Mouse (Mus musculus) stomach, embryonic 15.5 days (tissue): ENCODE data around the gene Bcor. TPM values are rescaled to one million over a fixed set of nuclear protein-coding genes. Genes with fewer than 3 reads are reported as not detected.
A peak's percentile ranks its signal among the peaks of the same experiment; 100 is the strongest.

ENCODE experiments used
- ATAC-seq: fragments of 200-750 bp; cut with Nextera tagmentation; 2 replicates; pipeline ENCODE4 v1.8.0; 2017; ENCODE audit warnings: low read depth, moderate number of reproducible peaks, moderate TSS enrichment; ENCODE audit not compliant: insufficient read depth, low FRiP score
- H3K27ac ChIP-seq: fragments of 300-500 bp; sonication (generic); 2 replicates; pipeline ENCODE4 v1.5.1; 2015; ENCODE audit warnings: mild to moderate bottlenecking, inconsistent platforms
- H3K27me3 ChIP-seq: fragments of 300-500 bp; sonication (generic); replicated peaks from 2 replicates; pipeline ENCODE4 v1.6.1; 2015; ENCODE audit warnings: inconsistent platforms
- H3K36me3 ChIP-seq: fragments of 300-500 bp; sonication (generic); 2 replicates; pipeline ENCODE4 v1.6.1; 2015; ENCODE audit warnings: inconsistent platforms
- H3K4me1 ChIP-seq: fragments of 300-500 bp; sonication (generic); 2 replicates; pipeline ENCODE4 v1.6.1; 2015; ENCODE audit warnings: inconsistent platforms
- H3K4me2 ChIP-seq: fragments of 300-500 bp; sonication (generic); 2 replicates; pipeline ENCODE4 v1.6.1; 2015; ENCODE audit warnings: mild to moderate bottlenecking, inconsistent platforms
- H3K4me3 ChIP-seq: fragments of 300-500 bp; sonication (generic); replicated peaks from 2 replicates; pipeline ENCODE4 v1.5.1; 2015; ENCODE audit warnings: inconsistent platforms
- H3K9ac ChIP-seq: fragments of 300-500 bp; sonication (generic); 2 replicates; pipeline ENCODE4 v1.6.1; 2015; ENCODE audit warnings: inconsistent platforms
- H3K9me3 ChIP-seq: fragments of 300-500 bp; sonication (generic); 2 replicates; pipeline ENCODE4 v1.6.1; 2016; ENCODE audit warnings: inconsistent platforms
- WGBS: fragments of 180-500 bp; shearing (Covaris S2); methylation state at CpG from one replicate; pipeline ENCODE4 v1.1.7; 2015; 5-methylcytosine and 5-hydroxymethylcytosine counted together
- polyA plus RNA-seq: library from polyadenylated mRNA; unstranded; fragments of >200 nt; fragmentation: Nextera tagmentation; extraction: Ambion mirVana; gene quantifications from 2 replicates; pipeline ENCODE4 v1.2.1, GENCODE M21; 2015

The Bcor gene
- polyA plus RNA-seq, 1 experiment from 2014 or later, result 14.0 TPM

DNA sequence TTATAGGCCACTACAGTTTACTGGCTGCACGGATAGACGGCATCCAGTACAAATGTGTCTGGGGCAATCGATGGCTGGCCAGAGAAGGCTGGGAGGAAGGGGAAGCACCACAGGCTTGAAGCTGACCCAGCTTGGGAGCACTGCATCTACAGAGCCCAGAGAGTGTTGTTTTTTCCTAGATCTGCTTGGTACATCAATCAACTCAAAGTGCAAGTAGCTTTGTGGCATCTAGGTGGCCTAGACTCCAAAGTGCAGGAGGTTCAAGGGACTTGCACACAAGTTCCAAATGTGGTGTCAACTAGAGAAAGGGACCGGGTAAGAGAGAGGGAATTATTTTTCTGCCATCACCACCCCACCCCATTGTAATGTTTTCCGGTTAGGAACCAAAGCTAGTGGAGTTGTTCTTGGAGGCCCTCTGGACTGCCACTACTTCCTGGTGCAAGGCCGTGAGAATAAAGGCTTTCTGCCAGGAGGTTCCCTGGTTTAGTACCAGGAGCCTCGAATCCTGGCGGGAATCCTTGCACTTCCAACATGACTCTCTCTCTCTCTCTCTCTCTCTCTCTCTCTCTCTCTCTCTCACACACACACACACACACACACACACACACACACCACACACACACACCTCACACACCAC, 27.5 kb downstream of the Bcor start:
- peaks cover 16% of the 10 kb centered on the region for H3K4me1 ChIP-seq

DNA sequence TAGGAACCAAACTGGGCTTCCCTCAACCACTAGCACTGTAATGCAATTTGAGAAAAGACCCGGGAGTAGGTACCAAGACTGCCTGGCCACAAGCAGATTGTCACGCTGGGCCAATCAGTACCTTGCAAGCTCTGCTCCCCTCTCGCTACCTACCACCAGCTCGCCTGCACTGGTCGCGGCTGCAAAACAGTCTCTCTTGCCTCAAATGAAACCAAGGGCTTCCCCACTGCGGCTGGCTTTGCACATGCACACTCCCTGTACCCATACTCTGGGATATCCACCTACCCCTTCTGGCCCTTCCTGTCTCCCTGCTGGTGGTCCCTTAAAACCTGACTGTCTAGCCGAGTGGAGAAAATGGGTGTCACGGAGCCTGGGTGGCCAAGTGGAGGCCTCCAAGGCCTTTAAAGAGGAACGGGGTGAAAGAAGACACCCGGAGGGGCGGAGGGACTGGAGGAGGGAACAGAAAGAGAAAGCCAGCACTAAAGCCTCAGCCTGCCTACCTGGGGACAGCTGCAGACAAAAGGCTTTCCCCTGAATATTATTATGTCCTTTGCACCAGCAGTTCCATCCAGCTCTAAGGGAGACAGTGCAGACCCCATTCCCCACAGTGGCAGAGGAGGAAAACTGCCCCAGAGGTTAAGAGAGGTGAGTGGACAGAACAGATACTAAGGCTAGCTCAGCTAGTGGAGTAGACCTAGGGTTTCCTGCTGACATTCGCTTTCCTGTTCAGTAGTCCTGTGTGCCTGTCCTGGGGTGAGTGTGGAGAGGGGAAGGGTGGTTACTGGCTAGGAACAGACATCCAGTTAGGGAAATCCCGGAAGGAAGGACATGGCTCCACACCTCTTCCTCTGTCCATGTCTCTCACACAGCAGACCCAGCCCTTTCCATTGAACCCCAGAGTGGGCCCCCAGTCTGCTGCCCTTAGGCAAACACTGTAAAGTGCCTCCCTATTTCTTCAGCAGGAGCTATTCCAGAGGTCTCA, 30.0 kb downstream of the Bcor start:
- Histone ChIP-seq H3K9ac (no peak overlapping the region), H3K4me3 (no peak overlapping the region), H3K27ac (no peak overlapping the region), H3K4me2 (no peak overlapping the region), H3K36me3 (no peaks in the 10 kb centered on the region), H3K4me1 (peaks cover 7% of the 10 kb centered on the region), H3K27me3 (peaks cover 49% of the 10 kb centered on the region), H3K9me3 (no peaks in the 10 kb centered on the region)
- WGBS, result 44% methylated on average over 14 of the region's 14 CpGs
- no peak for ATAC-seq

More for the DNA sequence above, 27.5 kb downstream of the Bcor start:
- H3K4me2 ChIP-seq, result peak overlapping the region; percentile 79; the same call in 1 of the 2 replicates
- H3K9me3 ChIP-seq, result no peaks in the 10 kb centered on the region
- H3K4me3 ChIP-seq, result no peak overlapping the region
- no peak overlapping the region for H3K9ac ChIP-seq
- peaks cover 55% of the 10 kb centered on the region for H3K27me3 ChIP-seq
- H3K36me3 ChIP-seq, result no peaks in the 10 kb centered on the region
- WGBS, result 31% methylated on average over 8 of the region's 8 CpGs
- no peak overlapping the region for H3K27ac ChIP-seq
- ATAC-seq, result no peak

DNA sequence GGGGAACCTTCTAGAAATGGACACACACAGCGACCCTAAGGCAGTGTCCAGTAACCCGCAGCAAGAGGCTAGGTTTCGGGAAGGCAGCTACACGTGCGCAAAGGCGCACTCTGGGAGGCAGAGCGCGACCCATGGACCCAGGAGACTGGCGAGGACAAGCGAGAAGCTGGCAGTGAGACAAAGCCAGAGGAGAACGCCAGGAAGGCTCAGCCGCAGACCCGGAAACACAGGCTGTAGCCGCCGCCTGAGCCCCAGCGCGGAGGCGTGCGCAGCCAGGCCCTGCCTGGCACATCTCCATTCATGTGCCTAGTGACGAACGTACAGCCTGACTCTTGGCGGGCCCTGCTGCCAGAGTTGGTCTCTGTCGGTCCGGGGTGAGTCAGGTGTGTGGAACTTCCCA, 30.9 kb downstream of the Bcor start:
- peaks cover 7% of the 10 kb centered on the region for H3K4me1 ChIP-seq
- no peak overlapping the region; the same call in 1 of the 2 replicates for H3K9ac ChIP-seq
- H3K27me3 ChIP-seq, result peaks cover 52% of the 10 kb centered on the region
- peak overlapping the region; percentile 79 for H3K27ac ChIP-seq
- no peaks in the 10 kb centered on the region for H3K36me3 ChIP-seq
- WGBS, result 28% methylated on average over 24 of the region's 24 CpGs
- no peaks in the 10 kb centered on the region for H3K9me3 ChIP-seq
- ATAC-seq, result no peak
- peak overlapping the region; percentile 60 for H3K4me2 ChIP-seq
- no peak overlapping the region for H3K4me3 ChIP-seq

DNA sequence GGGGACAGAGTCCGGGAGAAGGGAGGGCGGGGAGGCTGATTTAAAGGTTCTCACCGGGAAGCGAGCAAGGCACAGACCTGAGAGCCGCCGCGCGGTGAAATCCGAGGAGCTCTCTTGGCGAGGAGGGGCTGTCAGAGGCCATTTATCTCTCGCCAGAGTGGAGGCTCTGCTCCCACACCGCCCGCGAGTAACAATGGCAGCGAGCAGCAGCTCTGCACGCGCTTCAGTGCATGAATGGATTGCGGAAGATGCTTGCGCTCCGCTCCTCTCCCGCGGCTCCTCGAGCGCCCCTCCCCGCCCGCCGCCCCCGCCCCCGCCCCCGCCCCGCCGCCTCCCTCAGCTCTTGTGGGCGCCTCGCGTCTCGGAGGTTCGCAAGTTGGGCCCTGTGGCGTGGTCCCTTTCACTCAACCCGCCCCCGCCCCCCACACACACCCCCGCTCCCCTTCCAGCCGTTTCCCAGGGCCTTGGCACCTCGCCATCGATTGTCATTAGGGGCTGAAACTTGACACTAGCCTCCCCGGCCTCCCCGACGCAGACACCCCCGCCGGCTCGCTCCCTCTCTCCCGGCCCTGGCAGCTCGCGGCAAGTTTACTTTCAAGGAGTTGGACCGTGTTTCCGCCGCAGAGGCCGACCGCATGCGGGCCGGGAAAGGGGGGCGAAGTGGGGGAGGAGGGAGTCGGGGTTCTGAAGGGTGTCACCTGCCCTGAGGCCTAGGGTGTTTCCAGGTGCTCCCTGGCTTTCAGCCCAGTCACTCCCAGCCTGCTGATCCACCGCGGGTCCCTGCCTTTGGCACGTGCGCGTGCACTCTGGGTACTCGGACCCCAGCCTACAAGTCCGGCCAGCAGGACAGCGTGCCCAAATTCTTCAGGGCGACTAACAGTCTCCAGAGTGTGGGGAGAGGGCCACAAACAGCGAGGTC, 31.7 kb downstream of the Bcor start:
- no peaks in the 10 kb centered on the region for H3K36me3 ChIP-seq
- H3K9ac ChIP-seq, result peak overlapping the region; percentile 39; the same call in 1 of the 2 replicates
- WGBS, result 2% methylated on average over 53 of the region's 72 CpGs
- H3K4me2 ChIP-seq, result peak overlapping the region; percentile 60
- H3K27ac ChIP-seq, result peak overlapping the region; percentile 86
- H3K4me3 ChIP-seq, result peak overlapping the region; percentile 58
- H3K9me3 ChIP-seq, result no peaks in the 10 kb centered on the region
- peaks cover 50% of the 10 kb centered on the region for H3K27me3 ChIP-seq
- peaks cover 11% of the 10 kb centered on the region for H3K4me1 ChIP-seq
- peak; percentile 60 for ATAC-seq

DNA sequence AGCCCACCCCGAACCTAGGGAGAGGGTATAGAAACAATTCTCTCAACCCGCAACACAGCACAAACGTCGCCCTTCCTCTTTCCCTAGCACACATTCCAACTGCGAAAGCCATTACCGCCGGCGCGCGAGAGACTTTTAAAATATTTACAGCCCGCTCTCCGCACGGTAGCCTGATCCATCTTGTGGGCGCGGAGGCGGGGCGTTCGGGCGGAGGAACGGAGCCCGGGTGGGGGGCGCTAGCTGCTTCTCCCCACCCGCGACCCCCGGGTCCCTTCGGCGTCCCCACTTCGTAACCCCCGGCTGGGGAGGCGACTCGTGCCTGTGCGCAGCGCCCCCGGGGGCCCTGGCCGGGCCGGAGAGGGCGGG, 32.4 kb downstream of the Bcor start:
- Histone ChIP-seq H3K27ac (peak overlapping the region; percentile 86), H3K36me3 (no peaks in the 10 kb centered on the region), H3K9ac (peak overlapping the region; percentile 39; the same call in 1 of the 2 replicates), H3K4me1 (peaks cover 11% of the 10 kb centered on the region), H3K4me3 (peak overlapping the region; percentile 58), H3K9me3 (no peaks in the 10 kb centered on the region), H3K27me3 (peaks cover 46% of the 10 kb centered on the region), H3K4me2 (peak overlapping the region; percentile 60)
- WGBS, result 0% methylated on average over 37 of the region's 37 CpGs
- ATAC-seq, result no peak

DNA sequence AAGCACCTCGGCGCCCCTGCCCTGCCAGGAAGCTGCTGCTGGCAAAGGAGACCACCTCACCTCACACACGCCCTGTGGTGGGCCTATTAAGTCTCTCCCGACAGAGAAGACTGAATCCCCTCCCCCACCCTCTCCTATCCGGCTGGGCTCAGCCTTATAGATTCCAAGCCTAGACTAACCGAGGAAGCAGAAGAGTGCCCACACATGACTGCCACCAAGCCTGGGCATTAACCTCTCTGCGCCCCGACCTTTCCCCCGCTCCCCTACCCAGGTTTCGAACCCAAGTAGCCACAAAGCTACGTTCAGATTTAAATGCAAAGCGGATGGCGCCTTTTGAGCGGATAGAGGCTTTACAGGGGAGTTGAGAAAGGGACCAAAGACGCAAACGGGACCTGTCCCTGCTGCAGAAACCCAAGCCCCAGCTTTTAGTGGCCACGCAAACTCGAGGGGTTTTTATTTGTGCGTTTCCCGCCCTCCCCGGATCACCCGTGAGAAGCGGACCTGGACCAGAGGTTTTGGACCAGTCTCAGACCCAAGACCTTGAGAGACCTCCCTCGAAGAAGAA, 33.0 kb downstream of the Bcor start:
- ATAC-seq, result no peak

DNA sequence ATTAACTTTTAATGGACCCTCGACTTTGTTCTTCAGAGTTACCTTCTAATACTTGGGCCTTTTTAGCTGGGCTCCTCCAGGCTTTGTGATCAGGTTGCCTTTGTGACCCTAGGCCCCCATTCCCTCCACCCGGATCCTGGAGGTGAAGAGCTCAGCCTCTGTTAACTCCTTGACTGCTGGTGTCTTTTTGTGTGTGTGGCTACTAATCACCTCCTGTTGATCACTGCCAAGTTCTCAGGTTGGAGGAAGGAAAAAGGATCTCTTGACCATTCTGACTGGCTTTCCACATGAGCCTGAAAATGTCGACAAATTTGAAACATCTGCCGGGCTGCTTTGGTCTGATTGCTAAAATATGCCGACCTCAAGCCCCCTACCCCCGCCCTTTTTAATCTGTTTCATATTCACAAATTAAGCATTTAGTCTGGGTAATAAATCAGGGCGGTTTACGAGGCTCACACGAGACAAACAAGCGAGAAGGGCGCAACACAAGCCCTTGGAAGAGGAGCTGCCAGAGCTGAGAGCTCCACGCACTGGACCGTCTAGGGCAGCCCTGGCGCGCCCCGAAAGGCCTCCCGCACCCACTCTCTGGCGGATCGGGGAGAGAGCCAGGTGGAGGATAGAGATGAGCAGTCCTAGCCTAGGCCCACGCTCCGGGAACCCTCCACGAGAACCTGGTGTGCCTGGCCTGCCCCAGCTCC, 33.6 kb downstream of the Bcor start:
- whole genome bisulfite sequencing, result 18% methylated on average over 22 of the region's 22 CpGs
- Histone ChIP-seq H3K27me3 (peaks cover 46% of the 10 kb centered on the region), H3K4me3 (peak overlapping the region; percentile 58), H3K9me3 (no peaks in the 10 kb centered on the region), H3K4me1 (peaks cover 11% of the 10 kb centered on the region), H3K36me3 (no peaks in the 10 kb centered on the region), H3K4me2 (peak overlapping the region; percentile 60), H3K27ac (peak overlapping the region; percentile 86; the same call in 1 of the 2 replicates), H3K9ac (no peak overlapping the region; the same call in 1 of the 2 replicates)
- ATAC-seq, result no peak

More for the DNA sequence above, 33.0 kb downstream of the Bcor start:
- WGBS, result 4% methylated on average over 24 of the region's 24 CpGs
- no peaks in the 10 kb centered on the region for H3K9me3 ChIP-seq
- H3K4me3 ChIP-seq, result peak overlapping the region; percentile 58
- peak overlapping the region; percentile 60 for H3K4me2 ChIP-seq
- H3K4me1 ChIP-seq, result peaks cover 11% of the 10 kb centered on the region
- H3K36me3 ChIP-seq, result no peaks in the 10 kb centered on the region
- H3K27me3 ChIP-seq, result peaks cover 46% of the 10 kb centered on the region
- H3K9ac ChIP-seq, result no peak overlapping the region; the same call in 1 of the 2 replicates
- peak overlapping the region; percentile 86; the same call in 1 of the 2 replicates for H3K27ac ChIP-seq

DNA sequence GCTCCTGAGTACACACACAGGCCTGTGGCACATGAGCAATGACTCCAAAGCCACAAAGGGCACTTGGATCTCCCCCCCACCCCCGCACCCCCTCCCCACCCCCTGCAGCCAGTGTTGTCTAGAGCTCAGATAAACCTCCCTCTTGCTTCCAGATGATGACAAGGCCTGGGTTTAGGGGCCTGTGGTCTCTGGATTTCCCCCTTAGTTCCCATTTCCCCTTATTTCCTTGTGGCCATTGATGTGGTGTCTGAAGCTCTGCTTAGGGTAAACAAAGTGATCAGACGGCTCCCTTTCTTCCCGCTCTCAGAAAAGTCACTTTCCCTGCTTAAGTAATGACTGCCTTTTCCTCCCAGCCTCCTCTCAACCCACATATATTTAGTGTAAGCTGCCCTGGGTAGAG, 35.6 kb downstream of the Bcor start:
- peaks cover 30% of the 10 kb centered on the region; the same call in 1 of the 2 replicates for H3K27me3 ChIP-seq
- ATAC-seq, result no peak
- H3K36me3 ChIP-seq, result no peaks in the 10 kb centered on the region
- WGBS, result 36% methylated on average over 3 of the region's 3 CpGs
- no peak overlapping the region for H3K9ac ChIP-seq
- no peak overlapping the region for H3K27ac ChIP-seq
- no peak overlapping the region for H3K4me3 ChIP-seq
- H3K4me2 ChIP-seq, result no peak overlapping the region
- no peaks in the 10 kb centered on the region for H3K9me3 ChIP-seq
- H3K4me1 ChIP-seq, result peaks cover 11% of the 10 kb centered on the region; the same call in 1 of the 2 replicates

DNA sequence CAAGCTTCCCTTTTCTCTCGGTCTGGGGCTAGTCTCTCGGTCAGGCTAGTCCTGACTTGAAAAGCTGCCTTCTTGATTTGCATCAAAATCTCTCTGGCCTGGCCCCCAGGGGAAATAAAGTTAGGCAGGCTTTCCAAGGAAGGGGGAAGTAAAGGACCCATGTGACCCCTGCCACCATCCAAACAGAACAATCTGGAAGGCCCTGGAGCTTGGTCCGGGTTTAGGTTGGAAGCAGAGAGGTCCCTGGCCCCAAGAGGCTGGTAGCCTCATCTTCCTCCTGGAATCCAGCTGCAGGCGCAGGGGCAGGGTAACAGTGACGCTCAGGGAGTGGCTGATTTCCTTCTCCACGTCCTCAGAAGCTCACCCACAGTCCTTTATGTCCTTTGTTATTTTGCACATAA, 36.5 kb downstream of the Bcor start:
- Histone ChIP-seq H3K9me3 (no peaks in the 10 kb centered on the region), H3K36me3 (no peaks in the 10 kb centered on the region), H3K4me2 (peak overlapping the region; percentile 27; the same call in 1 of the 2 replicates), H3K4me1 (0 out of 2 replicates have a peak, but pooled peaks cover 4% of the 10 kb centered on the region), H3K27me3 (peaks cover 21% of the 10 kb centered on the region; the same call in 1 of the 2 replicates), H3K4me3 (no peak overlapping the region), H3K9ac (no peak overlapping the region), H3K27ac (peak overlapping the region; percentile 65; the same call in 1 of the 2 replicates)
- no peak for ATAC-seq
- WGBS, result 16% methylated on average over 6 of the region's 6 CpGs

DNA sequence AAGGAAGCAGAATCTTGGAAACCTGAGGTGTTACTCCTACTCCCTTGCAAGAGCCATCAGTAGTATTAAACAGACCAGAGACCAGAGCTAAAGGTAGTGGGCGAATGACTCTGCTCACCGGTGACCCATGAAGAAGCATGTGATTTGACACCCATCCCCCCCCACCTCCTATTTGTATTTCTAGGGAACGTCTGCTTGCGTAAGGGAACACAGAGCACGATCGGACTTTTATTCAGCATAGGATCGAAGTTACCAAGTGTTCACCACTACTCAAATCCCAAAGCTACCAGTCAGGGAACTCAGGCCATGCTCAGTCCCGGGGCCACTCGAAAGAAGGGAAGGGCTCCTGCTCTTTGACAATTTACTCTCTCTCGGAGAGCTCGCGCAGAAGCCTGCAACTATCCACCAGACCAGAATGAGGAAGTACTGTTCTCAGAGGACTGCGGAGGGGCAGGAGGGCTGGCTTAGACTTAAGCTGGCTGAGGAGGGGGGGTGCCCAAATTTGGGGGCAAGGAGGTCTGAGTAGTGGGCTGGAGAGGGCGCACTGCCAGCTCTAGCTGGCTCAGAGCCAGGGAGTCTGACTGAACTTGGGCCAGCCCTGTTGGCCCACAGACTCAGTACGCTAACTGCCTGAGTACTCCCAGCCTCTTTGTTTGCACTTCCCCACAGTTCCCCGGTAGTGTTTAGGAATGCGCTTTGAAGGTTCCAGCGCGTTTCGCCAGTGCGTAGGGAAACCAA, 37.4 kb downstream of the Bcor start:
- Histone ChIP-seq H3K4me3 (no peak overlapping the region), H3K9me3 (no peaks in the 10 kb centered on the region), H3K36me3 (no peaks in the 10 kb centered on the region), H3K4me1 (0 out of 2 replicates have a peak, but pooled peaks cover 4% of the 10 kb centered on the region), H3K9ac (no peak overlapping the region), H3K27me3 (peaks cover 15% of the 10 kb centered on the region; the same call in 1 of the 2 replicates), H3K4me2 (peak overlapping the region; percentile 50), H3K27ac (peak overlapping the region; percentile 82)
- WGBS, result 10% methylated on average over 21 of the region's 21 CpGs
- peak; percentile 77 for ATAC-seq
